Mouse (Mus musculus) heart, postnatal 25 days (tissue): ENCODE data around the gene Mob4. TPM values are rescaled to one million over a fixed set of nuclear protein-coding genes. Genes with fewer than 3 reads are reported as not detected.

Source experiments
- total RNA-seq, 2 experiments: library from RNA; stranded (reverse); gene quantifications; 2 replicates each; pipeline ENCODE4 v1.2.3; 2021

The Mob4 gene
- total RNA-seq, 2 experiments from 2014 or later: 32.5 to 34.4 TPM

Other genes with a start within 250 kb of the Mob4 start
- 10 to 100 TPM; 12.1 to 12.8 TPM for gene Ankrd44, start 204.8 kb upstream of the Mob4 start, total RNA-seq
- 10 to 100 TPM; 69.3 to 87.4 TPM for gene Sf3b1, start 103.8 kb upstream of the Mob4 start, total RNA-seq
- 10 to 100 TPM; 24.2 to 67.0 TPM for gene Coq10b, start 78.5 kb upstream of the Mob4 start, total RNA-seq
- gene Hspe1, start 43.1 kb upstream of the Mob4 start, total RNA-seq: 100 to 1,000 TPM; 159 to 187 TPM
- 100 to 1,000 TPM; 361 to 395 TPM for gene Hspd1, start 43.0 kb upstream of the Mob4 start, total RNA-seq
- 10 to 100 TPM; 14.2 to 14.4 TPM for gene Rftn2, start 95.6 kb downstream of the Mob4 start, total RNA-seq
- 1 to 10 TPM; 5.3 to 5.4 TPM for gene Mars2, start 105.9 kb downstream of the Mob4 start, total RNA-seq
- not detected for gene Boll, start 232.2 kb downstream of the Mob4 start, total RNA-seq